Mouse (Mus musculus) lung, postnatal 10 days (tissue): ENCODE measurements around the gene Rilpl1.
"Not testable (repeated sequence)": the region's sequence is repeated elsewhere in the genome, so short reads cannot be mapped to it uniquely, and the experiment has no call there.

ENCODE experiments used
- DNase-seq: peaks from one replicate; pipeline ENCODE4 v3.0.0; 2021

Rilpl1 gene

DNA sequence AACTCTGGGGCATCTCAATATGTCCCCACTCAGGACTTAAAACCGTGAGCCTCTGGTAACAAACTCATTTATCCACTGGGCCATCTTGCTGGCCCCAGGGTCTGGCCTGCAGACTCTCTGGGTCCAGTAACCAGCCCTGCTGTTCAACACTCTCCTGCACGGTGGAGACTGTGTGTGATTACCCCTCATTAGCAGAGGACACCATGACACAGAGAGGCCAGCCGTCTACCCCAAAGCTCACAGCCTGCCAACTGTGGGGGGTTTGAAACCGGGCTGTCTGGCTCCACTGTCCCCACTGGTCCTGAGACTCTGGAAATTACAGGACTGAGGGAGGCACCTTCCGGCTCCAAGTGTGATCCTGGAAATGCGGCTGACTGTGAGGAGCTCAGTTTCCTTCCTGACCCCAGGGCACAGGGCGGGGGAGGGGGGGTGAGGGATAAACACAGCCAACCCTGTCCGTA, 2.0 kb downstream of the Rilpl1 start:
- DNase-seq, result peak; percentile 64

GRCm38 (mm10) chr5:124528791-124529190, 2.4 kb downstream of the Rilpl1 start:
- peak; percentile 65 for DNase-seq

DNA sequence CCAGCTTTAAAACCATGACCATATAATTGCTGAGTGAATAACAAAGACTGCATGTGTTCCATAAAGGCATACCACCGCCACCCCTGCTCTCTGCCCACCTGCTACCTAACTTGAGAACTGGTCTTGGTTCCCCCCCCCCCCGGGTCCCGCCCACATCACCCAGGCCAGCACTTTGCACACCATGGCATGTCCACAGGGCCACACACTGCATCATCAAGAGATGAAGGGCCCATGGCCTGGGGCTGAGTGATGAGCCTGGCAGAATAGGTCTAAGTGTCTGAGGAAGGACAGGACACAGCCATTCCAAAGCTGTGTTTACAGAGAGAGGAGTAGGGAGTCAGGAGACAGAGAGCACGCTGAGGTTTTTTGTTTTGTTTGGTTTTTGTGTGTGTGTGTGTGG, 2.8 kb downstream of the Rilpl1 start:
- DNase-seq, result no peak

- DNase-seq, result no peak
Observed at GRCm38 (mm10) chr5:124524943-124525342, 6.2 kb downstream of the Rilpl1 start.

- no peak for DNase-seq
Observed at GRCm38 (mm10) chr5:124523032-124523431, 8.2 kb downstream of the Rilpl1 start.

- DNase-seq, result no peak
Observed at GRCm38 (mm10) chr5:124521588-124521987, 9.6 kb downstream of the Rilpl1 start.

- DNase-seq, result no peak
Observed at GRCm38 (mm10) chr5:124518648-124519047, 12.5 kb downstream of the Rilpl1 start.

DNA sequence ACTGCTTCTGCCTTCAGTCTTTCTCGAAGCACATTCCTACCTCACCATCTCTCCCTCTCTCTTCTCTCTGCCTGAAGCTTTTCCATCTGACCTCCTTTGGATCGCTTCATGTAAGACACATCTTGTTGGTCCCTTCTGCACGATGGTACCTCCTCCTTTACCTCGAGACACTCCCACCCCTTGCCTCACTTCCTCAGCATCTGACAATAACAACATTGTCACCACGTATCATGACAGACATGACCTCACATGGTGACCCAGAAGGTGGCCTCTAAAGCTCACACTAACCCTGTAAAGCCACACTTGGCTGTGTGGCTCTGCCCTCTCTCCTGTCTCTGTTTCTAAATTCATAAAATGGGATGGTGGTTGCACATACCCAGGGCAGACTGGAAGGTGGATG, 15.4 kb downstream of the Rilpl1 start:
- DNase-seq, result no peak

- no peak for DNase-seq
Observed at GRCm38 (mm10) chr5:124510536-124511050, 20.6 kb downstream of the Rilpl1 start.

DNA sequence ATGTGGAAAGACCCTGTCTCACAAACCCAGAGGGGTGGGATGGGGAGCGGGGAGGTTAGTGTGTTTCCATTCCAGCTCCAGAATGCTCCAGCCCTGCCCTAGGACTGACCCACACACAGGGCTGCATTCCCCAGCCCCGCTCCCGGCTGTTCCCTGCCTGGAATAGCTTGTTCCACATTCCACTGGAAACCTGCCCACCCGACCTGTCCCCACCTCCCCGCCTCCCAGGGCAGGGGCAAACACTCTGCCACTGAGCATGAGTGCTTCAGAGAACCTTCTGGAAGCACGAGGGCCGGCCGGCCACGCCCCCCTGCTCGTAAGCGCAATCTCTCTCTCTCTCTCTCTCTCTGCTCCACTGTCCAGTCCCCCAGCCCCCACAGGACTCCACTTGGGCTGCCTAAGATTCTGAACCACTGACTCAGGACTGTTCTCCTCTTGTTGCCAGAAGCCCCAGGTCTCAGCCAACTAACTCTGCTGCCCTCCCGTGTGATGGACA, 21.4 kb downstream of the Rilpl1 start:
- DNase-seq, result peak; percentile 89

- no peak for DNase-seq
Observed at GRCm38 (mm10) chr5:124509200-124509599, 22.0 kb downstream of the Rilpl1 start.

GRCm38 (mm10) chr5:124506731-124507359, 24.3 kb downstream of the Rilpl1 start:
- no peak for DNase-seq

DNA sequence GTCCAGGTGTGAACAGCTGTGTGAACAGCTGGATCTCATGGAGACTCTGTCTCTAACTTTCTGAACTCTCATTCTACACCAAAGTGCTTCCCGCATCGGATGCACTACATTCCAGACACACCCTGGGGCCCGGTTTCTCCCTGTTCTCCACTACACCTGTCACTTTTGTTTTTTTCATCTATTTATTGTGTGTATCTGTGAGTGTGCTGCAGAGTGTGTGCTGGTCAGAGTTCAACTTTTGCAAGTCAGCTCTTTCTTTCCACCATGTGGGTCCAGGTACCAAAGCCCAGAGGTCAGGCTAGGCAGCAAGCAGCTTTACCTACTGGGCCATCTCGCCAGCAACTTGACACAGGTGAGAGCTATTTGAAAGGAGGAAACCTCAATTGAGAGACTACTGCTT, 26.0 kb downstream of the Rilpl1 start:
- DNase-seq, result no peak

DNA sequence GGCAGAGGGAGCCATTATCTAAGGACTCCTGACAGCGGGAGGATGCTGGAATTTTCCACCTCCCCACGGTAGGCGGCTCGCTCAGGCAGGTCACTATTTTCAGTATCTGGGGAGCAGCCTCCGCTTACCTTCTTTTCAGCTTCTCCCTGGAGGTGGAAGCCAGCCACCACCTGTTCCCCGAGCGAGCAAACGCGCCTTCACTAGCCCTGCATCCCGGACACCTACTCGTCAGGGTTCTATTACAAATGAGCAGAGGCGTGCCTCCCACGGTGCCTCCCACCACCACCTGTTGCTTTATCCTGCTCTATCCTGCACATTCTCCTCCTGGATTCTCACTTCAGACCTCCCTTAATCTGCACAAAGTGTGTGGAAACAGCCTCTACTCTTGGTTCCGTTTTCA, 27.4 kb downstream of the Rilpl1 start:
- no peak for DNase-seq

DNA sequence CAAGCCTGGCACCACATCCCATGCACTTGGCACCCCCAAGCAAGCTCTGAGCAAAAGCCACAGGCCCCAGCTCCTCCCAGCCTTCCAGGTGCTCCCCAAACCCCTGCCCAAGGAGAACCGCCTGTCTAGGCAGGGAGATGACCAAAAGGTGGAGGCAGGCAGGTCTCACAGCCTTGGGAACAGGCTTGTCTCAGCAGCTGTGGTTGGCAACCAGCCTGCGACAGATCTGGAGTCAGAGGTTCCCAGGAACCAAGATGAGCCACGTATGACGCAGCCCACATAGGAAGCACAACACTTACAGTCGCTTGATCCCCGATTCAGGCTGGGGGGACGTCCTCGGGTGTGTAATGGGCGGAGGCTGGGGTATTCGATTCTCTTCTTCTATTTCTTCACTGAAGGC, 29.6 kb downstream of the Rilpl1 start:
- DNase-seq, result no peak

DNA sequence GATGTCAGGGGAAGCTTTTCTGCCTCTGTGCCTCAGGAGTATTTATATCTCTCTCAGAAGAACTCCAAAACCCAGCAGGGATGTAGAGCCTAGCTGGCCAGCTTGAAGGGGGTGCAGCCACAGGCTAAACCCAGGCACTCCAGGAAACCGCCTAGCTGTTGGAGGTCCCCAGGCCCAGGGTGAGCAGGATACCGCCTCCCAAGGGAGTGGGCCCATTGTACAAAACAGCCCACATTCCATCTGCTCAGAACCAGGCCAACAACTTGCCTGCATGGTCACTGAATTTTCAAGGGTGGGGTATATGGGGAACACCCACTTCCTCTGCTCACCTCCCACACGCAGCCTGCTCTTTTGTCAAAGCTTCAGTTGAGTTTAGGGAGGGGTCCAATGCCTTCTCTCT, 30.6 kb downstream of the Rilpl1 start:
- no peak for DNase-seq

- DNase-seq, result not testable (repeated sequence)
Observed at GRCm38 (mm10) chr5:124500037-124500436, 31.2 kb downstream of the Rilpl1 start.

DNA sequence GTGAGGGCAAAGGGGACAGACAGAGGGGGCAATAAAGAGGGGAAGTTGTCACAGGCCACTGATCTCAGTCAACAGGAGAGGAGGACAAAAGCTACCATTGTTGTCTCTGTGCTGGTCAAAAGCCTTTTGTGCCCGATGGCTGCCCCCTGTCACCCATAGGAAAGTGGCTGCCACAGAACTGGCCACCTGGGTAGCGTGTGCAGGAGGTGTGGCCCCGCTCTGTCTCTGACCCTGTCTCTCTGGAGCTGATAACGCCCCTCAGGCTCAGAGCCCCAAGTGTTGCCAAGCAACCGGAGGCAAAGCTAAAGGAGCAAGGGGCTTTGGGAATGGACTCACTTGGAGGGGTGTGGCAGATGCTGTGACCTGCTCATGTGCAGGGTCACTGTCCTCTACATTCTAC, 32.2 kb downstream of the Rilpl1 start:
- no peak for DNase-seq

GRCm38 (mm10) chr5:124498221-124498876, 32.8 kb downstream of the Rilpl1 start:
- peak; percentile 84 for DNase-seq

- peak; percentile 59 for DNase-seq
Observed at GRCm38 (mm10) chr5:124496614-124497514, 34.3 kb downstream of the Rilpl1 start.

- DNase-seq, result no peak
Observed at GRCm38 (mm10) chr5:124495547-124495946, 35.6 kb downstream of the Rilpl1 start.

DNA sequence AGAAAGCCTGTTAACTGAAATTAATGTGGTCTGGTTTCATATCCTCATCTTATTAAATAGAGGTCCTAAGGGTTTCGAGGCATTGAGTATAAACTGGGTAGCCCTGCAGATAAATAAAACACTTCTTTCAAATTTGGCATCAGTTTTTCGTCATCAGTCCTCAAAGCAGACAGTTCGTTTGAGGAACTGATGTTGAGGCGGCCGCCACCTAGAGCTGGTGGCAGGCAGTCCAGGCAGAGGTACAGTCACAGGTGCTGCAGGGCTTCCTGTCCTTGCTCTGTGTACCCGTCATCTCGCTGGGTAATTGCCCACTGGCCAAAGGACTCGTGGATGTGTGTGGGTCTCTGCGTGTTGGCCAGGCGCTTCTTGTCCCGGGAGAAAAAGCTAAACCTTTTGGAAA, 37.7 kb downstream of the Rilpl1 start:
- DNase-seq, result no peak

DNA sequence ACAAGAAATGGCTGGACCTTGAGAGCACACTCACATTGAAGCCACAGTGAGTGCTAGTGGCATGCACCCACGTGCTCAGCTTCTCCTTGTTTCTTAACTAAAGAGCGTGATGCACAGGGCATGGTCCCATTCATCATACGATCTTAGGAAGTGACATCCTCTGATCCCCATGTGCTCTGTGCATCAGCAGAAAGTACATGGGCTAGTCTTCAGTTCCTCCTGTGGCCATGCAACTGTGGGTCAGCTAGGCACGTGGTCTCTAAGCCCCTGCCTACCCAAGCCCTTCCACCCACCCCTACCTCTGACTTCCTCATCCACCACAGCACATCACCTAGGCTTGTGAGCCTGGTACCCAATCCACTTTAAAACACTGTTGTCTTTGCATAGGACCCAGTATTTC, 38.6 kb downstream of the Rilpl1 start:
- no peak for DNase-seq
